Mouse (Mus musculus): ENCODE results near the gene Psg18.
"Not testable (repeated sequence)": the region's sequence is repeated elsewhere in the genome, so short reads cannot be mapped to it uniquely, and the experiment has no call there.

Psg18 gene

DNA sequence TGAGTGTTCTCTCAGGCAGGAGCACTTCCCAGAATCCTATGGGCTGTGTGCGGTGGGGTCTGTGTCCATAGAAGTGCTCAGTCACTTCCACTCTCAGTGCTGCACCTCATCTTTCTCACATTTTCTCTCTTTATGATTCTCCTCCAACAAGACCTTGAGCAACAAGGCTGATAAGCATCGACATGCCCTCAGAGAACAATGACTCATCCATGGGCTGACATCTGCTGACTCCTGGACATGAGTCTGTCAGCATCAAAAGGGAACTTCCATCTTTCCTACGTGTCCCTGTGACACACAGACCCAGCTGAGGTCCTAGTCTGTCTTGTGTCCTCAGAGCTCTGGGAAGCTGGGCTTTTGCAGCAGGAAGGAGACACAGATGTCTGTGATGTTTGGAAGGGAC lies at the start of gene Psg18:
Gene Psg18 (minus strand): TSS at position 101 of the 400 bp plus-strand sequence.
- not testable (repeated sequence) for DNase-seq (ENCODE audit: low spot score)

DNA sequence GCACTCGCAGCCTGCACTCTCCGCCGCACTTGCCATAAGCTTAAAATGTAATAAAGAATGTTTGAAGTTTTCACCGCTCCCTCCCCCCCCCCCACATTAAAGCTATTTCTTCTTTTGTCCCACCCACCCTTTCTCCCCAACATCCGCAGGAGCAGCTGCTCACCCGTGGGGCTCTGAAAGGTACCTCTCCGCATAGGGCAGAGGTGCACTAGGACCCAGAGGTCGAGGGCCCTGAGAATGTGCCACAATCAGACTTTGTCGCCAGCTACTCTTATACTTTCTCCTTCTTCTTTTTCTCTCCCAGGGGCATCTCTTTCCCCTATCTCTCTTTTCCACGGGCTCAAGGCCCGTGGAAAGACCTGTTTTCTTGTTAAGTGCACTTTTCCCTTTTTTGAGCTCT lies 48.6 kb upstream of the Psg18 start:
- no peak for DNase-seq (ENCODE audit: low spot score)

DNA sequence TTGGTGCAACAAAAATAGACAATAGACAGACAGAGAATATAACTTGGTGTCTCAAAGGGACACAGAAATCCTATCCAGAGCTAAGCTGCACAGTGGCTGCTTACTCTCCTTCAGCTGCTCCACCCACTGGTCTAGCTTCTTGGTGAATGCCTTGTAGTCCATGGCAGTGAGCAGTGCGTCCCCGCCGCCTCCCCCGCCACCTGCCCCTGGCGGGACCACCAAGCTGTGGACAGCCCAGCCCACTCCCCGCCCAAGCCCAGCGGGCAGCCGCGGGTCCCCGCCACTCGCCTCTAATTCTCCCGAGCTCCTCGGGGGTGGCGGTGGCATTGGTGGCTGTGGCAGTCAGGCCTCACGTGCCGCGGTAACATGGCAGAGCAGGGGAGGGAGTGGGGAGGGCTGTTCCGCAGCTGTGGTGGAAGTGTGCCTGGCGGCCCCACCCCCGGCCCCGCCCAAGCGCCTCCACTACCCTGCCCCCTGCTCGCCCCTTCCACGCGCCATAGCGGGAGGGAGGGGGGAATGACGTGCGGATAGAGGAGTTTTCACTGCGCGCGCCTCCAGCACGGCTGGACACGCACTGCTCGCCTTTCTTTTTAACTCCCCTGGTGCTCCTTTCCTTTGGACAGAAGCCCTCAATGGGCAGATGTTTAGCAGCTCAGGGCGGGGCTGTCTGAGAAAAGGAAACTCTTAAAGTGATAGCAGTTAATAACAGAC lies 47.9 kb upstream of the Psg18 start:
- DNase-seq (ENCODE audit: low spot score): no peak

DNA sequence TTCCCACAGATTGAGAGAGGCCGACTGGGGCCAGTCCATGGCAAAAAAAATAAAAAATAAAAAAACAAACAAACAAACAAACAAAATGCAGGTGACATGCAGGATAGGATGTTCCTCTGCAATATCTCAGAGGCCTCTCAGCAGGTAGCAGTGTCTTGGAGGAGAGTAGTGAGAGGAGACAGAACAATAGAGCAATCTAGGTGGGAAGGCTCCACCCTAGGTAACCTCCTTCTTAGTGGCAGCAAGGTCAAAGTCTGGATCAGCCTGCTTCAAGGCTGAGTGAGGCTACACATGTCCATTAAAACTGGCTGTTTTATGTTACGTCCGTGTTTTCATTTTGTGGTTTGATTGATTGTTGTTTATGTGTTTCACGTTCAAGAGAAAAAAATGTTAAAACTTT lies 36.7 kb upstream of the Psg18 start:
- DNase-seq (ENCODE audit: low spot score): not testable (repeated sequence)

DNA sequence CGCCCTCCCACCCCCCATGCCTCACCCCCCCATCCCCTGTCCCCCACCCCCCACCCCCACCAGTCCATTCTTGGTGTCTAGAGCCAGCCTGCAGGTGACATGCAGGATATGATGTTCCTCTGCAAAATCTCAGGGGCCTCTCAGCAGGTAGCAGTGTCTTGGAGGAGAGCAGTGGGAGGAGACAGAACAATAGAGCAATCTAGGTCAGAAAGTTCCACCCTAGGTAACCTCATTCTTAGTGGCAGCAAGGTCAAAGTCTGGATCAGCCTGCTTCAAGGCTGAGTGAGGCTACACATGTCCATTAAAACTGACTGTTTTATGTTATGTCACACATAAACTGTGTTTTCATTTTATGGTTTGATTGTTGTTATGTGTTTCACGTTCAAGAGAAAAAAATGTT lies 23.5 kb upstream of the Psg18 start:
- DNase-seq (ENCODE audit: low spot score): no peak

DNA sequence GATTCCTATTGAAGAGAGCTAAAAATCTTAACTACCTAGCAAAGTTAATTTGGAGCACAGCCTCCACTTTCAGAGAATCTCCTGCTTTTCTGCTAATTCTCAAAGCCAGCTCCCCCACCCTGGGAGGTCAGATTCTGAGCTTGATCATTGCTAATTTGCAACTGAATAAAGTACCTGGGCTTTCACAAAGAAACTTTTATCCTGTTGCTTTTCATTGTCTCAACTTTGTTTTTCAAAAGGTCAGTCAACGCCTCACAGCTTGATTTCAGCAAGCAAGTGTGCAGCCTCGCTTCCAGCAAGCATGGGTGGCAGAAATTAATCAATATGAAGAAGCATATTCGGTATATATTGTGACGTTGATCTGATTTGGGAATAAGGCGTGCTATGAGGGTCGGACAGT lies 19.4 kb downstream of the Psg18 start:
- DNase-seq (ENCODE audit: low spot score): not testable (repeated sequence)
